Mouse (Mus musculus): Measurements from ENCODE around the gene Srl. TPM values are rescaled to one million over a fixed set of nuclear protein-coding genes. Genes with fewer than 3 reads are reported as not detected.

Srl gene
- polyA plus RNA-seq, 1 experiment, result 0.03 TPM

GRCm38 (mm10) chr16:4576873-4577272 is 35.3 kb upstream of the Srl start:
- Histone ChIP-seq H3K4me1 (peaks cover 29% of the 10 kb centered on the region), H3K36me3 (replicated peaks; ENCODE audit: low read length) (no peaks in the 10 kb centered on the region), H3K9me3 (no peaks in the 10 kb centered on the region), H3K4me3 (replicated peaks) (peak overlapping the region; percentile 69), H3K27me3 (replicated peaks) (peaks cover 7% of the 10 kb centered on the region)
- TF ChIP-seq GATA1 (IDR thresholded peaks at IDR 0.05; ENCODE audit: borderline replicate concordance, low read length) (no peak), FLI1 (IDR thresholded peaks at IDR 0.05; ENCODE audit: low read length) (no peak)

GRCm38 (mm10) chr16:4576038-4576437 is 34.4 kb upstream of the Srl start:
- H3K4me1 ChIP-seq, result peaks cover 30% of the 10 kb centered on the region
- TF ChIP-seq GATA1 (IDR thresholded peaks at IDR 0.05; ENCODE audit: borderline replicate concordance, low read length) (no peak), FLI1 (IDR thresholded peaks at IDR 0.05; ENCODE audit: low read length) (no peak)
- no peaks in the 10 kb centered on the region for H3K36me3 ChIP-seq (replicated peaks; ENCODE audit: low read length)
- H3K4me3 ChIP-seq (replicated peaks), result no peak overlapping the region
- no peaks in the 10 kb centered on the region for H3K9me3 ChIP-seq
- H3K27me3 ChIP-seq (replicated peaks), result peaks cover 7% of the 10 kb centered on the region

GRCm38 (mm10) chr16:4570737-4571136 is 29.1 kb upstream of the Srl start:
- no peak overlapping the region for H3K4me3 ChIP-seq (replicated peaks)
- H3K9me3 ChIP-seq, result no peaks in the 10 kb centered on the region
- no peak for TF ChIP-seq FLI1 (IDR thresholded peaks at IDR 0.05; ENCODE audit: low read length)
- peaks cover 28% of the 10 kb centered on the region for H3K4me1 ChIP-seq
- H3K36me3 ChIP-seq (replicated peaks; ENCODE audit: low read length), result no peaks in the 10 kb centered on the region
- H3K27me3 ChIP-seq (replicated peaks), result peaks cover 10% of the 10 kb centered on the region

GRCm38 (mm10) chr16:4567912-4568311 is 26.3 kb upstream of the Srl start:
- no peak for TF ChIP-seq FLI1 (IDR thresholded peaks at IDR 0.05; ENCODE audit: low read length)
- TF ChIP-seq GATA1 (IDR thresholded peaks at IDR 0.05; ENCODE audit: borderline replicate concordance, low read length), result no peak
- Histone ChIP-seq H3K4me1 (peaks cover 28% of the 10 kb centered on the region), H3K36me3 (replicated peaks; ENCODE audit: low read length) (no peaks in the 10 kb centered on the region), H3K27me3 (replicated peaks) (peaks cover 16% of the 10 kb centered on the region), H3K9me3 (no peaks in the 10 kb centered on the region), H3K4me3 (replicated peaks) (peak overlapping the region; percentile 16)

- Histone ChIP-seq H3K4me3 (replicated peaks) (peak overlapping the region; percentile 100), H3K9me3 (no peaks in the 10 kb centered on the region), H3K4me1 (peaks cover 44% of the 10 kb centered on the region), H3K36me3 (replicated peaks; ENCODE audit: low read length) (peaks cover 12% of the 10 kb centered on the region), H3K27me3 (replicated peaks) (peaks cover 6% of the 10 kb centered on the region)
- TF ChIP-seq FLI1 (IDR thresholded peaks at IDR 0.05; ENCODE audit: low read length), result no peak
- no peak for TF ChIP-seq GATA1 (IDR thresholded peaks at IDR 0.05; ENCODE audit: borderline replicate concordance, low read length)
Observed at GRCm38 (mm10) chr16:4560145-4560952, 18.7 kb upstream of the Srl start.

- H3K36me3 ChIP-seq (replicated peaks; ENCODE audit: low read length), result peaks cover 18% of the 10 kb centered on the region
- peaks cover 50% of the 10 kb centered on the region for H3K4me1 ChIP-seq
- TF ChIP-seq FLI1 (IDR thresholded peaks at IDR 0.05; ENCODE audit: low read length) (no peak), GATA1 (IDR thresholded peaks at IDR 0.05; ENCODE audit: borderline replicate concordance, low read length) (no peak)
Observed at GRCm38 (mm10) chr16:4559715-4560144, 18.1 kb upstream of the Srl start, which contains the start of gene Tfap4. Gene Tfap4 (minus strand): TSS chr16:4559854.

GRCm38 (mm10) chr16:4558980-4559631 is 17.5 kb upstream of the Srl start:
- H3K4me3 ChIP-seq (replicated peaks), result peak overlapping the region; percentile 100
- H3K27me3 ChIP-seq (replicated peaks), result no peaks in the 10 kb centered on the region
- H3K9me3 ChIP-seq, result no peaks in the 10 kb centered on the region
- peaks cover 21% of the 10 kb centered on the region for H3K36me3 ChIP-seq (replicated peaks; ENCODE audit: low read length)
- H3K4me1 ChIP-seq, result peaks cover 56% of the 10 kb centered on the region
- TF ChIP-seq GATA1 (IDR thresholded peaks at IDR 0.05; ENCODE audit: borderline replicate concordance, low read length) (no peak), FLI1 (IDR thresholded peaks at IDR 0.05; ENCODE audit: low read length) (no peak)

More at GRCm38 (mm10) chr16:4559715-4560144, 18.1 kb upstream of the Srl start, which contains the start of gene Tfap4:
- H3K9me3 ChIP-seq, result no peaks in the 10 kb centered on the region
- H3K4me3 ChIP-seq (replicated peaks), result peak within 1 kb of the TSS; percentile 100
- peaks cover 2% of the 10 kb centered on the region for H3K27me3 ChIP-seq (replicated peaks)

- peaks cover 21% of the 10 kb centered on the region for H3K36me3 ChIP-seq (replicated peaks; ENCODE audit: low read length)
- TF ChIP-seq FLI1 (IDR thresholded peaks at IDR 0.05; ENCODE audit: low read length) (no peak), GATA1 (IDR thresholded peaks at IDR 0.05; ENCODE audit: borderline replicate concordance, low read length) (no peak)
- peaks cover 62% of the 10 kb centered on the region for H3K4me1 ChIP-seq
- H3K4me3 ChIP-seq (replicated peaks), result peak overlapping the region; percentile 100
- H3K27me3 ChIP-seq (replicated peaks), result no peaks in the 10 kb centered on the region
- no peaks in the 10 kb centered on the region for H3K9me3 ChIP-seq
Observed at GRCm38 (mm10) chr16:4558384-4558979, 16.9 kb upstream of the Srl start.

- Histone ChIP-seq H3K4me1 (peaks cover 68% of the 10 kb centered on the region), H3K9me3 (no peaks in the 10 kb centered on the region), H3K4me3 (replicated peaks) (peak overlapping the region; percentile 100), H3K27me3 (replicated peaks) (no peaks in the 10 kb centered on the region), H3K36me3 (replicated peaks; ENCODE audit: low read length) (peaks cover 21% of the 10 kb centered on the region)
- no peak for TF ChIP-seq FLI1 (IDR thresholded peaks at IDR 0.05; ENCODE audit: low read length)
- no peak for TF ChIP-seq GATA1 (IDR thresholded peaks at IDR 0.05; ENCODE audit: borderline replicate concordance, low read length)
Observed at GRCm38 (mm10) chr16:4557949-4558348, 16.3 kb upstream of the Srl start.

Measured in megakaryocyte, embryonic 14.5 days (primary cell).